Mouse (Mus musculus) heart, adult 2 months (tissue): ENCODE data around the gene Ubc. TPM values are rescaled to one million over a fixed set of nuclear protein-coding genes. Genes with fewer than 3 reads are reported as not detected.
A peak's percentile ranks its signal among the peaks of the same experiment; 100 is the strongest.

Experiments used
- DNase-seq, 2 experiments: peaks; one replicate each; pipeline ENCODE4 v3.0.0; 2021
- H3K27ac ChIP-seq: fragments of 200-600 bp; 2 replicates; pipeline ENCODE4 v1.8.1; 2022
- H3K27me3 ChIP-seq: fragments of 200-500 bp; 2 replicates; pipeline ENCODE4 v1.6.1; 2012; ENCODE audit warnings: mild to moderate bottlenecking, low read length, inconsistent platforms, mixed read lengths; ENCODE audit not compliant: control insufficient read depth, insufficient read depth
- H3K36me3 ChIP-seq: fragments of 200-500 bp; 2 replicates; pipeline ENCODE4 v1.6.1; 2012; ENCODE audit warnings: low read length, inconsistent platforms; ENCODE audit not compliant: control insufficient read depth, insufficient read depth
- H3K4me1 ChIP-seq: fragments of 200-500 bp; 2 replicates; pipeline ENCODE4 v1.6.1; 2011; ENCODE audit warnings: low read length; ENCODE audit not compliant: control insufficient read depth, insufficient read depth
- H3K4me3 ChIP-seq: fragments of 200-600 bp; 2 replicates; pipeline ENCODE4 v1.8.1; 2022
- H3K79me2 ChIP-seq: fragments of 200-500 bp; replicated peaks from 2 replicates; pipeline ENCODE4 v1.6.1; 2012; ENCODE audit warnings: mild to moderate bottlenecking, inconsistent platforms, low read length, moderate library complexity, mixed read lengths; ENCODE audit not compliant: control insufficient read depth, insufficient read depth
- H3K9ac ChIP-seq: fragments of 200-500 bp; 2 replicates; pipeline ENCODE4 v1.6.1; 2012; ENCODE audit warnings: low read depth, mild to moderate bottlenecking, control low read depth, inconsistent platforms, low read length, mixed read lengths
- CTCF ChIP-seq: fragments of 200-600 bp; IDR thresholded peaks from 2 replicates; pipeline ENCODE4 v1.8.1; 2022; ENCODE audit warnings: antibody characterized with exemption, mild to moderate bottlenecking, moderate library complexity
- EP300 ChIP-seq: fragments of 200-500 bp; IDR thresholded peaks from 2 replicates; pipeline ENCODE4 v1.6.1; 2011; ENCODE audit warnings: low read depth, low read length, control low read depth; ENCODE audit not compliant: insufficient read depth
- POLR2A ChIP-seq: fragments of 200-500 bp; IDR thresholded peaks from 2 replicates; pipeline ENCODE4 v1.6.1; 2011; ENCODE audit warnings: mild to moderate bottlenecking, low read depth, low read length, control low read depth; ENCODE audit not compliant: insufficient read depth
- WGBS: fragments of 180-500 bp; shearing (Covaris S2); methylation state at CpG from one replicate; pipeline ENCODE4 v1.1.7; 2018; 5-methylcytosine and 5-hydroxymethylcytosine counted together
- intact Hi-C: fragments of 180-260 bp; cut with DNase I; formaldehyde crosslinking; loops from one replicate; pipeline ENCODE4 v1.15.1; 2025
- polyA plus RNA-seq: library from polyadenylated mRNA; depleted of rRNA; stranded (reverse); fragments of >200 nt; gene quantifications from 2 replicates; pipeline ENCODE4 v1.2.3, GENCODE M21; 2012
- total RNA-seq, 2 experiments: library from RNA; stranded (reverse); gene quantifications; 2 replicates each; pipeline ENCODE4 v1.2.3; 2021

The Ubc gene
- total and polyA plus RNA-seq, 3 experiments, result 664 to 1,473 (median 894) TPM

DNA sequence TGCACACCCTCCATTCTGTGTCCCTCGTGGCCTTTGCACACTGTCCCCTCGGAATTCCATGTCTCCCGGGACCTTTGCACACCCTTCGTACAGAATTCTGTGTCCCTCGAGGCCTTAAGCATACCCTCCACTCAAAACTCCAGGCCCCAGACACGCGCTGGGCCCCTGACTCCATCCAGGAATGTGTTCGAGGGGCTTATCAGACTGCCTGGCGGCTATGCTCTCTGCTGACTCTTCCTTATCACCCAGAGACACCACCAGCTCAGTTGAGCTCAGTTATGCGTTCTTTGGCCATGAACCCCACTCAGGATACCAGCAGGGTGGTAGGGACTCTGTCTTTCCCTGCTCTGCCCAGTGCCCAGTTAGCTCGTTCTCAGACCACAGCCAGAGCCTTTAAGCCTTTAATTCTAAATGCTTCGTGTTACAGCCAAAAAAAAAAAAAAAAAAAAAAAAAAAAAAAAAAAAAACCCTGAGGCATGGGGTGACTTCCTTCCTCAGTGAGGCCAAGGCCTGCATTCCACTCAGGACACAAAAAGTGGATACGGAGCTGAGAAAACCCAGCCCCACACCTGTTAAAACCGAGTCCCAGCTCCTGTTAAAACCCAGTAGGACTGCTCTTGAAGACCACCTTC, 48.4 kb downstream of the Ubc start:
- intact Hi-C loops, result loop anchor here (2.0 to 5.0 kb wide), 3 partner anchors 23 to 69 kb away; no protein-coding TSS in a partner anchor
- WGBS, result 24% methylated on average over 14 of the region's 14 CpGs
- H3K79me2 ChIP-seq, result no peaks in the 10 kb centered on the region
- no peaks in the 10 kb centered on the region for H3K27me3 ChIP-seq
- H3K4me1 ChIP-seq, result peaks cover 10% of the 10 kb centered on the region
- H3K27ac ChIP-seq, result peak overlapping the region; percentile 89; the same call in 1 of the 2 replicates
- TF ChIP-seq POLR2A (no peak), CTCF (no peak), EP300 (no peak)
- peak overlapping the region; percentile 36 for H3K9ac ChIP-seq
- H3K4me3 ChIP-seq, result peak overlapping the region; percentile 75
- no peaks in the 10 kb centered on the region for H3K36me3 ChIP-seq
- DNase-seq, result no peak

DNA sequence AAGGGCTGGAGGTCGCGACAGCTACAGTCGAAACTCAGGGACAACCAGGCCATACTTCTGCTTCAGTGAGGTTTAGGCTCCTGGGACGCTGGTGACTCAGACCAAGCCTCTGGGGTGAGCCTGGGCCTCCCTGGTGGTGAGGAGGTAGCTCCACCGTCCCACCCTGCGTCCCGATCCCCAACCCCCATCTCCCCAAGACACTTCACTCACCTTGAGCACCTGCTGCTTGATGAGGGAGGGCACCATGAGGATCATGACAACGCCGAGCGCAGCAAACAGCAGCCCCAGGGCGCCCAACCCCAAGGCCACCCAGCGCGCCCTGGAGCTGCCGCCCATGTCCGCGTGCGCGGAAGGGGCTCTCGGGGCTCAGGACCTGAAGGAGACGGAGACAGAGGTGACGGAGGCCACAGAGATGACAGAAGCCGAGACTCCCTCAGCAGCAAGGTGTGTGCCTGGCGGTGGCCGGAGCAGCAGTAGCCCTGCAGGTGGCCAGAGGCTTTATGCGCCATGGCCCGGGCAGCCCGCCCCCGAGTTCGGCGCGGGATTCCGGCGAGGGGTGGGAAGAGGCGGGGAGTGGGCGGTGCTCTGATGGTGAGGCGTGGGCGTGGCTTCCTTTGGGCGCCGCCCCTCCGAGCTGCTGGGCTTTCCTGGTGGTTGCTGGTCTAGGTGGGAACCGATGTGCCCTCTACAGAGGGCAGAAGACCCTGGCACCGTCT, 49.3 kb downstream of the Ubc start, which contains the start of gene Scarb1:
Gene Scarb1, minus strand, starts transcription at position 548 of the 716 bp plus-strand sequence.
- H3K9ac ChIP-seq, result peak within 1 kb of the TSS; percentile 79

DNA sequence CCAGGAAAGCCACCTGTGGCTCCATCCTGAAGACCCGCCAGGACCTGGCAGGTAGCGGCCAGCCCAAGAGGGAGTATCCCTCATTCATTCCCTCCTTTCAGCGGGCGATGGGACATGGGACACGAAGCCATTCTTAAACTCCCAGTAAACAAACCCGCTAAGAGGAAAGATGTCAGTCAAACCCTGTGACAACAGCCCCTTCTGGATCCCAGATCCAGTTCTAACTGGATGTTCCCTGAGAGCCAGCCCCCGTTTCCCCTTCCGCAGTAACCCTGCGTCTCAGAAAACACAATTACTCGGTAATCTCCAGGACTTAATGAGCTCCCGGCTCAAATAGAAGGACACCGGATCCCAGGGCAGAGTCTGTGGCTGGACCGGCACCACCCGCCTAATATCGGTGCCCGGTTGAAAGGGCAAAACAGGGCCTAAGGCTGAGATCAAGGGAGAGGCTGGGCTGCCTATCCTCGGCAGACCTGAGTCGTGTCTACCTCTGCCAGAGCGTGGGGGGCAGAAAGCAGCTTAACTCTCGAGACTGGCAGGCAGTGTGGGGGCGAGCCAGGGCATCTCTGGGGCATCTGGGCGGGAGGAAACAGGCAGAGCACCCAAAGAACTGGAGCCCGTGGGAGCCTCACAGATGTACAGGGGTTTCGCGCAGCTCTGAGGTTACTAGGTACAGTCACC, 50.0 kb downstream of the Ubc start:
- peak in 1 of 2 experiments; percentile 54 for DNase-seq
- H3K79me2 ChIP-seq, result no peaks in the 10 kb centered on the region
- TF ChIP-seq POLR2A (peak; percentile 52; the same call in 1 of the 2 replicates), CTCF (no peak)
- H3K4me1 ChIP-seq, result peaks cover 10% of the 10 kb centered on the region
- H3K27ac ChIP-seq, result peak overlapping the region; percentile 89
- H3K9ac ChIP-seq, result peak overlapping the region; percentile 79
- peak overlapping the region; percentile 75 for H3K4me3 ChIP-seq
- no peaks in the 10 kb centered on the region for H3K36me3 ChIP-seq
- intact Hi-C loops, result loop anchor here (2.0 to 5.0 kb wide), 3 partner anchors 21 to 68 kb away; no protein-coding TSS in a partner anchor
- no peaks in the 10 kb centered on the region for H3K27me3 ChIP-seq
- WGBS, result 12% methylated on average over 25 of the region's 25 CpGs

More for the DNA sequence above, 49.3 kb downstream of the Ubc start, which contains the start of gene Scarb1:
- Histone ChIP-seq H3K4me3 (peak within 1 kb of the TSS; percentile 75), H3K79me2 (no peaks in the 10 kb centered on the region), H3K36me3 (no peaks in the 10 kb centered on the region), H3K27ac (peak within 1 kb of the TSS; percentile 89), H3K4me1 (peaks cover 10% of the 10 kb centered on the region), H3K27me3 (no peaks in the 10 kb centered on the region)
- TF ChIP-seq EP300 (no peak), CTCF (peak; percentile 32), POLR2A (peak; percentile 94)
- under 1% methylated on average over 39 of the region's 42 CpGs for WGBS
- peak; percentile 91 to 94 for DNase-seq
- intact Hi-C loops, result loop anchor here (2.0 to 5.0 kb wide), 3 partner anchors 22 to 68 kb away; no protein-coding TSS in a partner anchor

DNA sequence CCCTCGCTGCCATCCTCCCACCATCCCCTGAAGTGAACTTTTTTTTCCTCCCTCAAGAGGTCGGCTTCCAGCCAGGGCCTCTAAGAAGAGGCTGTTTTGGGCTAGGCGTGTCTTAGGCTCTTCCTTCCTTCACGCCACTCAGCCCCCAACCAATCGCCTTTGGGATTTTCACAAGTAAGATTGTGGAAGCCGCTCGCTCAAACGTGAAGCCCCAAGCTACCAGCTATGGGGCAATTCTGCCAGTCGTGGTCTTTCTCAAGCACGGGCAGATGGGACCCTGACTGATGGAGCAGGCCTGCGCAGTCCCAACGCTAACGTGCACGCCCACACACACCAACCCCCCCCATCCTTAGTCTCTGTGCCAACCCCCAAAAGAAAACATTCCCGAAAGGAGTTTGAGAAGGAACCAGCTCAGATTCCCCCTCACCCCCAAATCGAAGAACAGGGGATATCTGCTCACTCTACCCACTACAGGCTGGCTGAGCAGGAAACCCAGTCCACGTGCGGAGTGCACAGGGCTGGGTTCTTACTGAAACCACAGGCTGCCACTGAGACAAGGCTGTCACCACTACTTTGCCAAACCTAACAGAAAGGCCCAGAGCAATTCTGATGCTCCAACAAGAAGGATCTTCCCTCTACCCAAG, 50.8 kb downstream of the Ubc start:
- peak overlapping the region; percentile 89 for H3K27ac ChIP-seq
- H3K36me3 ChIP-seq, result no peaks in the 10 kb centered on the region
- intact Hi-C loops, result no loop called here
- H3K27me3 ChIP-seq, result no peaks in the 10 kb centered on the region
- peaks cover 10% of the 10 kb centered on the region for H3K4me1 ChIP-seq
- WGBS, result 34% methylated on average over 18 of the region's 18 CpGs
- peak overlapping the region; percentile 41 for H3K9ac ChIP-seq
- TF ChIP-seq POLR2A (peak; percentile 45; the same call in 1 of the 2 replicates), CTCF (no peak), EP300 (no peak)
- no peaks in the 10 kb centered on the region for H3K79me2 ChIP-seq
- H3K4me3 ChIP-seq, result peak overlapping the region; percentile 75
- peak; percentile 62 to 72 for DNase-seq

DNA sequence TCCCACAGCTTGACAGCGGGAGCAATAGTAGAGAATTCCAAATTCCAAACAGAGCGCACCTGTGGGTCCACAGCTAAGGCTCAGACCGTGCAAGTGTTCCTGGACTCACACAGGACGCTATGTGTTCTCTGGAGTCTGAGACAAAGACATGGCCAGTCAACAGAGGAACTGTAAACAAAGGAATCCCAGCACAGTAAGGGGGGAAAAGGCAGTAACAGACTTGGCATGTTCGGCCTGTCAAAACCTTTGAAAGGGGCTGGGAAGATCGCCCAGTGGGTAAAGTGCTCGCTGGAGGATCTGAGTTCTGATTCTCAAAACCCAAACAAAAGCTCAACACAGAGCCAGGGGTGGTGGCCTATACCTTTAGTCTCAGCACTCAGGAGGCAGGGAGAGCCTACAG, 52.5 kb downstream of the Ubc start:
- Histone ChIP-seq H3K4me1 (peaks cover 23% of the 10 kb centered on the region), H3K4me3 (no peak overlapping the region), H3K27me3 (no peaks in the 10 kb centered on the region), H3K9ac (no peak overlapping the region), H3K79me2 (no peaks in the 10 kb centered on the region), H3K27ac (peak overlapping the region; percentile 48), H3K36me3 (no peaks in the 10 kb centered on the region)
- 57% methylated on average over 7 of the region's 7 CpGs for WGBS
- DNase-seq, result no peak
- no peak for TF ChIP-seq EP300
- intact Hi-C loops, result no loop called here
